Mouse (Mus musculus): Measurements from ENCODE around the gene Fcrlb. TPM values are rescaled to one million over a fixed set of nuclear protein-coding genes. Genes with fewer than 3 reads are reported as not detected.

Fcrlb gene
- polyA plus RNA-seq, 1 experiment, result not detected

DNA sequence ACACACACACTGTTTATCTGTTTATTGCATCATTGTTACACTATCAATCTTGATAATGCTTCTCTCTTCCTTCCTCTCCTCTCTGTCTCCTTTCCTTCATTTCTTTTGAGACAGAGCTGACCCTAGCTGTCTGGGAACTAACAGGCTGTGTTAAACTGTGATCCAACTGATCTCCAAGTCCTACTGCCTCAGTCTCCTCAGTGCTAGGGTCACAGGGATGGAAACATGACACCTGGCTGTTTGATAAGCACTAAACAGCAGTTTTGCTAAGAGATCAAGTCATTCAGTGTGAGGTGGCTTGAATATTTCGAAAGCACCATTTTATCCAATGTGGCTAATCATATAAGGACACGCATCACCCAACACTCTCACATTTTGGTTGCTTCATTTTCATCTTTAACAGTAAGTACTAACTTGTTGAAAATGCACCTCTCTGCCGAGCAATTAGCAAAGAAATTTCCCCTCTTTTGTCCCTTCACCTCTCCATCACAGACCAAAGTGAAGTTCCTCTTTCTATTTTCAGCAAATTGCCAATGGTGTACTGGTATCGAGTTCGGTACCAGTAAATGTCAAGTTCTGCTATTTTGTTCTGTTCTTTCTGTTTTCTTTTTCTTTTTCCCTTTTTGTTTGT is 16.0 kb downstream of the Fcrlb start:
- Histone ChIP-seq H3K9ac (ENCODE audit: low read depth, poor library complexity, severe bottlenecking) (no peak overlapping the region), H3K27ac (ENCODE audit: insufficient read depth, low read length) (peak overlapping the region; percentile 68), H3K4me1 (ENCODE audit: control insufficient read depth, insufficient read depth, low read length) (peaks cover 1% of the 10 kb centered on the region), H3K4me3 (ENCODE audit: low read depth, low read length) (no peak overlapping the region), H3K27me3 (ENCODE audit: control insufficient read depth, insufficient read depth, low read length, poor library complexity, severe bottlenecking) (no peaks in the 10 kb centered on the region), H3K9me3 (replicated peaks; ENCODE audit: control insufficient read depth, insufficient read depth, low read length, poor library complexity, severe bottlenecking) (no peaks in the 10 kb centered on the region), H3K36me3 (ENCODE audit: control insufficient read depth, insufficient read depth, low read length, poor library complexity, severe bottlenecking) (no peaks in the 10 kb centered on the region)
- no peak for TF ChIP-seq EP300 (IDR thresholded peaks at IDR 0.05; ENCODE audit: insufficient read depth, low read depth, low read length)
- TF ChIP-seq CTCF (IDR thresholded peaks at IDR 0.05; ENCODE audit: low read depth, low read length), result no peak
- TF ChIP-seq POLR2A (IDR thresholded peaks at IDR 0.05; ENCODE audit: insufficient read depth, low read length), result no peak

DNA sequence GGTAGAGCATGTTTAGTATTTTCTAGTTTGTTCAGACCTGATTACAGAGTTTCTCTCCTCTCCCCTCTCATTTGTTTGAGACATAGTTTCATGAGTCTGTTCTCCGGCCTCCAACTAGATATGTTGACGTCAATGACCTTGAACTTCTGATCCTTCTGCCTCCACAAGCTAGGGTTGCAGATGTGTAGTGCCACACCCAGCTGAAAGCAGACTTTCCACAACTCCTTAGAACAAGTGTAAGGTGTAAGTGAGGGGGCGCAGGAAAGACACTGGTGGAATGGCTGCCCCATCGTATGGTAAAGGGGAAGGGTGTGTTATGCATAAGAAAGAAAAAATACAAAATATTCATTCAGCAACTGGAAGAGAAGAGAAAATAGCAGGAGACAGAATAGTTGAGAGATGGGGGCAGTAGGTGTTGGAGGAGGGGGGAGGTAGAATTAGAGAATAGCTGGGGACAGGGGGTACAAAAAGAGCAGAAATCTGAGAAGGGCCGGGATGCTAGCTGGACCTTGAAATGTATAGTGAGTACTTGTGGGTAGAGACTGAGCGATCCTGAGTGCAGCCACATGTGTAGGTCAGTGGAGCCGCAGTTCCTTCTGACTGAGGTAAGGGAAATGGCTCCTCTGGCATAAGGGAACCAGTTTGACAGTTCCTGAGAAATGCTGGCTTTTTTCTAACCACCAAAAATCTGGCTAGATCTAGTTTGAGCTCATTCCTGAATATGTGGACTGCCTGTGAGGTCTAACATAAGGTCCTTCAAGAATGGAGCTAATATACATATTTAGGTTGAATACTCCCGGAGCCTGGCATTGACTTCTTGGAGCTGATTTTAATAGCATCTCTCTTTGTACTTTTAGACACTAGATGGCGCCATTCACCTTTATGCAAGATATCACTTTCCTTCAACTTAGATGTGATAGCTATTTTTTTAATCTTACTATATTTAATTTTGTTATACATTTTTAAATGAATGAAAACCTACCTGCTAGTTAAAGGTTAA is 17.8 kb downstream of the Fcrlb start:
- no peak overlapping the region for H3K4me3 ChIP-seq (ENCODE audit: low read depth, low read length)
- peak overlapping the region; percentile 36 for H3K9ac ChIP-seq (ENCODE audit: low read depth, poor library complexity, severe bottlenecking)
- peak overlapping the region; percentile 90 for H3K27ac ChIP-seq (ENCODE audit: insufficient read depth, low read length)
- no peaks in the 10 kb centered on the region for H3K9me3 ChIP-seq (replicated peaks; ENCODE audit: control insufficient read depth, insufficient read depth, low read length, poor library complexity, severe bottlenecking)
- H3K36me3 ChIP-seq (ENCODE audit: control insufficient read depth, insufficient read depth, low read length, poor library complexity, severe bottlenecking), result no peaks in the 10 kb centered on the region
- no peaks in the 10 kb centered on the region for H3K27me3 ChIP-seq (ENCODE audit: control insufficient read depth, insufficient read depth, low read length, poor library complexity, severe bottlenecking)
- H3K4me1 ChIP-seq (ENCODE audit: control insufficient read depth, insufficient read depth, low read length), result peaks cover 4% of the 10 kb centered on the region
- peak; percentile 65 for TF ChIP-seq EP300 (IDR thresholded peaks at IDR 0.05; ENCODE audit: insufficient read depth, low read depth, low read length)
- no peak for TF ChIP-seq CTCF (IDR thresholded peaks at IDR 0.05; ENCODE audit: low read depth, low read length)
- TF ChIP-seq POLR2A (IDR thresholded peaks at IDR 0.05; ENCODE audit: insufficient read depth, low read length), result no peak

DNA sequence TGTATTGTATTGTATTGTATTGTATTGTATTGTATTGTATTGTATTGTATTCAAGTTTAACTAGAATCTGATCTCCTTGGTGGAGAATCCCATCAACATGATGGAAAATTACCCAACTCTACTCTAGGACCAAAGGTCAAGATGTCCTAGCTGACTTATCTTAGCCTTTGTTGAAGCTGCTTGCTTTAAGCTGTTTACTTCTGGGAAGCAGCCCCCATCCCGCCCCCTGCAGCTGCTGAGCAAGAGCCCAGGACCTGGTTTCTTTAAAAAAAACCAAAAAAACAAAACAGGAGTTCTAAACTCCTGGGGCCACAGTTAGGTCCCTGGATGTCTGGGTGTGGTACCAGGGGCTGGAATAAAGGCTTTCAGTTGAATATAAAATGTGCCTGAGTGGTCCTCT is 20.5 kb downstream of the Fcrlb start:
- Histone ChIP-seq H3K36me3 (ENCODE audit: control insufficient read depth, insufficient read depth, low read length, poor library complexity, severe bottlenecking) (no peaks in the 10 kb centered on the region), H3K27ac (ENCODE audit: insufficient read depth, low read length) (peak overlapping the region; percentile 100), H3K4me3 (ENCODE audit: low read depth, low read length) (no peak overlapping the region), H3K9ac (ENCODE audit: low read depth, poor library complexity, severe bottlenecking) (no peak overlapping the region), H3K4me1 (ENCODE audit: control insufficient read depth, insufficient read depth, low read length) (peaks cover 6% of the 10 kb centered on the region), H3K9me3 (replicated peaks; ENCODE audit: control insufficient read depth, insufficient read depth, low read length, poor library complexity, severe bottlenecking) (no peaks in the 10 kb centered on the region), H3K27me3 (ENCODE audit: control insufficient read depth, insufficient read depth, low read length, poor library complexity, severe bottlenecking) (no peaks in the 10 kb centered on the region)
- TF ChIP-seq EP300 (IDR thresholded peaks at IDR 0.05; ENCODE audit: insufficient read depth, low read depth, low read length), result peak; percentile 84
- no peak for TF ChIP-seq POLR2A (IDR thresholded peaks at IDR 0.05; ENCODE audit: insufficient read depth, low read length)

DNA sequence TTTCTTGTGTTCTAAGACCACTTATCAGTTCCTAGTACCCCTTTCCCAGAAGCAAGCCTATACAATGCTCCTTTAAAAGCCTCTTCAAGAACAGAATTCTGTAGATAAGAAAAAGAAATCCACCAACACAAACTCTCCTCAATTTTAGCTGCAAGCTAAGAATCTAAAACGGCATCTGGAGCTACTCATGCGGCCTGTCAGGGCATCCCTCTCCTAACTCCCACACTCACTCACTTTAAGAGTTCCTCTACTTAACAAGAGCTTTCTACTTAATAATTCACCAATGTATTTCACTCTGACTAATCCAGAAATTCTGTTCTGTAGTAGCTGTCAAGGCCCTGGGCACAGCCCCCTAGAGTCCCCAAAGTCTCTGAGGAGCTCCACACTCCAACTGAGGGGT is 21.1 kb downstream of the Fcrlb start:
- Histone ChIP-seq H3K27ac (ENCODE audit: insufficient read depth, low read length) (peak overlapping the region; percentile 100), H3K9me3 (replicated peaks; ENCODE audit: control insufficient read depth, insufficient read depth, low read length, poor library complexity, severe bottlenecking) (no peaks in the 10 kb centered on the region), H3K4me3 (ENCODE audit: low read depth, low read length) (no peak overlapping the region), H3K36me3 (ENCODE audit: control insufficient read depth, insufficient read depth, low read length, poor library complexity, severe bottlenecking) (no peaks in the 10 kb centered on the region), H3K4me1 (ENCODE audit: control insufficient read depth, insufficient read depth, low read length) (peaks cover 6% of the 10 kb centered on the region), H3K9ac (ENCODE audit: low read depth, poor library complexity, severe bottlenecking) (no peak overlapping the region), H3K27me3 (ENCODE audit: control insufficient read depth, insufficient read depth, low read length, poor library complexity, severe bottlenecking) (no peaks in the 10 kb centered on the region)
- TF ChIP-seq CTCF (IDR thresholded peaks at IDR 0.05; ENCODE audit: low read depth, low read length), result no peak
- no peak for TF ChIP-seq EP300 (IDR thresholded peaks at IDR 0.05; ENCODE audit: insufficient read depth, low read depth, low read length)
- TF ChIP-seq POLR2A (IDR thresholded peaks at IDR 0.05; ENCODE audit: insufficient read depth, low read length), result no peak

DNA sequence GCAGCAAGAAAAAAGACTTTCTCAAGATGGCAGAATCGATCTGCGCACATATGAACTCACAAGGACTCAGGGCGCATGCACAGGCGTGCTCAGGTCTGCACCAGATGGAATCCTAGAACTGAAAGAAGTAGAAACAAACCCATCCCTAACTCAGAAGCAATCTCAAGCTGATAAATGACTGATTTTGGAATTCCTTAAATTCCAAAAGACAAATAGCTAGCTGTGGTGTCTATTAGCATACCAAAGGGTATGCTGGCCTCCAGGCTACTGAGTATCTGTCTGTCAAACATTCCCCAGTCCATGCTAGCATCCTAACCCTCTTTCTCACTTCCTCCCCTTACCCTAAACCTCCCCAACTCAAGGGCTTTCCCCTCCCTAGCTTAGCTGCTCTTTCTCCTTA is 23.4 kb downstream of the Fcrlb start:
- Histone ChIP-seq H3K4me3 (ENCODE audit: low read depth, low read length) (peak overlapping the region; percentile 43; the same call in 1 of the 2 replicates), H3K27ac (ENCODE audit: insufficient read depth, low read length) (peak overlapping the region; percentile 100), H3K9me3 (replicated peaks; ENCODE audit: control insufficient read depth, insufficient read depth, low read length, poor library complexity, severe bottlenecking) (no peaks in the 10 kb centered on the region), H3K9ac (ENCODE audit: low read depth, poor library complexity, severe bottlenecking) (peak overlapping the region; percentile 81), H3K27me3 (ENCODE audit: control insufficient read depth, insufficient read depth, low read length, poor library complexity, severe bottlenecking) (no peaks in the 10 kb centered on the region), H3K4me1 (ENCODE audit: control insufficient read depth, insufficient read depth, low read length) (peaks cover 6% of the 10 kb centered on the region), H3K36me3 (ENCODE audit: control insufficient read depth, insufficient read depth, low read length, poor library complexity, severe bottlenecking) (no peaks in the 10 kb centered on the region)
- TF ChIP-seq POLR2A (IDR thresholded peaks at IDR 0.05; ENCODE audit: insufficient read depth, low read length), result no peak
- 0 out of 2 replicates have a peak, but pooled peaks have one; percentile 66 for TF ChIP-seq EP300 (IDR thresholded peaks at IDR 0.05; ENCODE audit: insufficient read depth, low read depth, low read length)
